Mouse (Mus musculus): ENCODE measurements around the gene Farsb.

The Farsb gene

GRCm38 (mm10) chr1:78484361-78484760 is 4.3 kb downstream of the Farsb start:
- peak; percentile 12 for DNase-seq (ENCODE audit: inconsistent ontology term)

DNA sequence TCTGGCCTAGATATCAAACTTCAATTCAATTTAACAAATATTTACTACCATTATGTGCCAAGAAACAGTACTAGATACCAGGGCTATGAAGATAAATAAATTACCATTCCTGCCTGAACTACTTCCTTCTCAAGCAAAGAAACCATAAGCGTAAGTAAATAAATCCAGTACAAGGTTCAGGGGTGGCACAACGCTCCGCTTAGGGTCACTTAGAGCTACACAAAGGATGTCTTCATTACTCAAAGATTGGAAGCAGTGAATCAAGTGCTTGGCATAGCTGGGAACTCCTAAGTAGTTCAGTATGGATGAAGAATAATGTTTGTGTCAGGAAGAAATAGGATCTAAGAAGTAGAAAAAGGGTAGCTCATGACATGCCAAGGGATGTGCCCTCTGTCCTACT is 5.3 kb downstream of the Farsb start:
- DNase-seq (ENCODE audit: inconsistent ontology term): no peak

GRCm38 (mm10) chr1:78472441-78472840 is 16.3 kb downstream of the Farsb start:
- DNase-seq (ENCODE audit: inconsistent ontology term): no peak

DNA sequence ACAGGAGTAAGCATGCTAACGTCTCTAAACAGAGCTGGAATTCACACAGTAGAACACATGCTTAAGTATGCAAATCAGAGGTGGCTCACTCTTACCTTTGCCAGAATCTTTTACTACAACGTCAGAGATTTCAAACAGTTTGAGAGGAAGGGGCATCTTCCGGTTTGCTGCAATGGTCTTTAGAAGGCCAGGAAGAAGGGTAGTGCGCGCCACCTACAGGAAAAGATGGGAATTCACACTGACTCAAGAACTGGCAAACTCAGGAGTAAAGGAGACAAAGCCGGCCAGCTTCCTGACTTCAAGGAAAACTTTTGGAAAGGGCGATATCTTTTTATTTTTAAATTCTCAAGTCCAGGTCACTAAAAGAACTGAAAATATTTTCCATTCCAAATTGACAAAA is 34.0 kb downstream of the Farsb start:
- peak; percentile 39 for DNase-seq (ENCODE audit: inconsistent ontology term)

- no peak for DNase-seq (ENCODE audit: inconsistent ontology term)
These were observed 34.8 kb downstream of the Farsb start for GRCm38 (mm10) chr1:78453886-78454285.

DNA sequence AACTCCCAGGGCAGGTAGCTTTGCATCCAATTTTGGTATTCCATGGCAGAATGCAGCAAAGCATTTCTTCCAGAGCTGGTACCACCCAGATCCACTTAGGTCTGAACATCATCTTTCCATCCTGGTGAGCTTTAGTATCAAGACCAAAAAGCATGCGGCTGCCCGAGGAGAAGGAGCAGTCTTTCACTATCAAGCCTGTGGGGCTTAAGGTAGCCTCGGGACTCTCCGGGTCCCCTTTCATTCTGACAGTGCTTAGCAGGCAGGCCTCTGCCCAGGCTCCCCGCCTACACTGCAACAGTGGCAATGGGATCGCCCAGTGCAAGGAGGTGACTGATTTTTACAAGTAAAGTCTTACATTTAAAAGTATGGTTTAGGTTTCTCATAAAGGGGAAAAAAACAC is 36.2 kb downstream of the Farsb start:
- DNase-seq (ENCODE audit: inconsistent ontology term): no peak

DNA sequence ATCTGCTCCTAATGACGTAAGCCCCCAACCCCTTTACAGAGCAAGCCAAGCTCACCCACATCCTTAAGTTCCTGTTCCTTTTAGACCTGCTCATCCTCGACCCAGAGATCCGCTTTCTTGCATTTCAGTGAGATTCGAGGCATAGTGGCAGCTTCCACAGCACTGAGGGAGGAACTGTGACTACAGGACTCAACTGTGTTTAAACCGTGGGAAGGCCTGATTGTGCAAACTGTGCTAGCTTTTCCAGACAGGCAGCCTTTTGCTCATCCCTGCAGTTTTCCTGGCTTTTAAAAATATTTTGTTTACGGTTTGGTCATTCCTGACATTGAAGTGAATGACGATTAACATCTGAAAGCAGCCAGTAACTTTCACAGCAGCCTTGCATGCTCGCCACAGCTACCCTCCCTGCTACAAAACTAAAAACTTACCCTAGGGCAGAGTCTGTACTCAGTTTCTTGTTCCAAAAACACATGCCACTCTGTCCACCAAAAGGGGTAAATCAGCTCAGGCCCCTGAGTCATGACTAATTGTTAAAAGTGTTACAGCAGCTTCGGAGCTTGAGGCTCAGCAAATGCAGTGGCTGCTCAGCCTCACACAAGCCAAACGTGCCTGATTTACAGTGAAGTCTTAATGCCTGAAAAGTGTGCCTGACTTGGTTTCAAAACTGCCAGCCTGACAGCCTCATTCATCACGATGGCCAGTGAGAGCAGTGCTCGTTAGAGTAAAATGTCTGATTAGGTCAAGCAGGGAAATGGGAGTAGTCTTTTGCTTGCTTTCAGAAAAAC is 37.4 kb downstream of the Farsb start:
- peak; percentile 61 for DNase-seq (ENCODE audit: inconsistent ontology term)

GRCm38 (mm10) chr1:78448091-78448490 is 40.6 kb downstream of the Farsb start:
- DNase-seq (ENCODE audit: inconsistent ontology term): peak; percentile 88

- no peak for DNase-seq (ENCODE audit: inconsistent ontology term)
These were observed 42.0 kb downstream of the Farsb start for GRCm38 (mm10) chr1:78446742-78447141.

DNA sequence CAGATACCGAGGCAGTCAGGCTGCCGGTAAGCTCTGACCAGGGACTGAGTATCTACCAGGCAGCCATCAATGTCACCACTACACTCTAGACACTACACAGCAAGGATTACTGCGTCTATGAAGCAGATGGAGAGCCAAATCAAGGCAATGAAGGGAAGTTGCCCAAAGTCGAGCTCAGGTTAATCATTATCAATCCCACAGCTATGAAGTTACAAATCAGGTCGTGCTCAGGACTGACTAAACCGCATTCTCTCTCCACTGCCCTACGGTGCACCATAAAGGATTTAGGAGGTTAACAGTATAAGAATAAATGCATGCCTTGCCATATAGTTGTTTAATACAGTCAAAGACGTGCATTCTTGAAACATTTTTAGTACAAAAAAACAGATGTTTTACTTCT is 42.5 kb downstream of the Farsb start:
- DNase-seq (ENCODE audit: inconsistent ontology term): no peak

DNA sequence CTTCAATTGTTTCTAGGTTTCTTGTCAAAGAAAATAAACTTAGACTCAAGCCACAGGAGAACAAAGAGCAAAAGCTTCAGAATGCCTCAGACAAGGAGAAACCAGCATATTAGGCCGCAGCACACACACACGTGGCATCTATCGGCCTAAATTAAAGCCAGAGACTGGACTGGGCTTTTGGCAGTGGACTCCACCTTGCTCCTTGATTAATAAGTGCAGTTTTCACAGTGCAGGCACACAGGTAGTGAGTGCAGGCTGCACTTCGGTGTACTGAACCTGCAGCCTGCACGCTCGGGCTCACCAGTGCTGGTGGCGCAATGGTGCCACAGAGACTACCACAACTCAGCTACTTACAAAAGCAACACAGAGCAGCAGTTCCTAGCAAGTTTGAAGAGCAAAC is 45.6 kb downstream of the Farsb start:
- no peak for DNase-seq (ENCODE audit: inconsistent ontology term)

DNA sequence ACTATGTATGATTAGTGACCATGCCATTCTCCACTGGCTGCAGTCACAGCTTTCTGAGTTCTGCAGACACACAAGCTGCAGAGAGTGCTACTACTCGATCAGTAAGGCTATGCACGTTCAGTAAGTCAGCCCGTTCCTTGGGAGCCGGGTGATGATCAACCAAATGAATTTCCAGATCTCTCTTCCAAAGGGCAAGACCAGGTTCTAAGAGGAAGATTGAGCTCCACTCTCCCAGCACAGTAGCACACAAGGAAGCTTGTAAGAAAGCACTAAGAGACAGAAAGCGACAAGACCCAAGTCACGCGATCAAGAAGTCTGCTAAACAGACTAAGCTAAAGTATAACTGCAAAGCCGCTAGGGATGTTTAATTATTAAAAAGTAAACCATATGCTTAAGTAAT is 48.0 kb downstream of the Farsb start:
- no peak for DNase-seq (ENCODE audit: inconsistent ontology term)

GRCm38 (mm10) chr1:78437150-78437549 is 51.5 kb downstream of the Farsb start:
- no peak for DNase-seq (ENCODE audit: inconsistent ontology term)

GRCm38 (mm10) chr1:78436445-78436844 is 52.3 kb downstream of the Farsb start:
- no peak for DNase-seq (ENCODE audit: inconsistent ontology term)

GRCm38 (mm10) chr1:78435967-78436366 is 52.7 kb downstream of the Farsb start:
- DNase-seq (ENCODE audit: inconsistent ontology term): no peak

GRCm38 (mm10) chr1:78433472-78433871 is 55.2 kb downstream of the Farsb start:
- DNase-seq (ENCODE audit: inconsistent ontology term): no peak

DNA sequence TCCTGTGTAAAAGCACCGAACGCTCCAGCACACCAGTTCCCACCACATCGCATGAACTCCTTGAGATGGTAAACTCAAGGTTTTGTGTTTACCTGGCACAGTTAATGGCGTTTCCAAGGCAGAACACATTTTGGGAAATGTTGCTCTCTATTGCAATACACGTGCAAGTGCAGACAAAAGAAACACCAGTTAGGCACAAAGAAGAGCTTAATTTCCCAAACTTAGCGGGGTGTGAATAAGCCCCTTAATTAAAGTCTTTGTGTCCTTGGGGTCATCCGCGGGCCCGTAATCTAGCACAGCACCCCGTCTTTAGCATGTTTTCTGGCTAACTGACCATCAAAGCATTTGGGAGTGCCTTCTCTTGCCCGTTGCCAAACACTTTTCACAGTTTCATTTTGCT is 59.8 kb downstream of the Farsb start:
- peak; percentile 45 for DNase-seq (ENCODE audit: inconsistent ontology term)

DNA sequence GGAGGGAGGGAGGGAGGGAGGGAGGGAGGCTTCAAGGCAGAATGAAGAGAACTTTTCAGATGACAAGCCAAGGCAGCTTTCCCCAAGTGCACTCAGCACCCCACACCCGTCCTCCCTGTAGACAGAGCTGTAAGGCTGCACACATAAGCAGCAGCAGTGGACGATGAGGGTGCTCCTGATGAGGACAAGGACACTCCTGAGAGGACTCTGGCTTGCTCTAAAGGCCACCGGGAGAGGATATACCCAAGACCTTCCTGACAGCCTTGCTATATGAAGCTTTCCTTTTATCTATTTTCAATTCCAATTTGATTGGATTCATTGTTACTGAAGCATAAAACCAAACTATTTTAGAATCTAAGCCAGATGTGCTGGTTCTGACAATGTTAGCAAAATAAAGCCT is 61.9 kb downstream of the Farsb start:
- no peak for DNase-seq (ENCODE audit: inconsistent ontology term)

DNA sequence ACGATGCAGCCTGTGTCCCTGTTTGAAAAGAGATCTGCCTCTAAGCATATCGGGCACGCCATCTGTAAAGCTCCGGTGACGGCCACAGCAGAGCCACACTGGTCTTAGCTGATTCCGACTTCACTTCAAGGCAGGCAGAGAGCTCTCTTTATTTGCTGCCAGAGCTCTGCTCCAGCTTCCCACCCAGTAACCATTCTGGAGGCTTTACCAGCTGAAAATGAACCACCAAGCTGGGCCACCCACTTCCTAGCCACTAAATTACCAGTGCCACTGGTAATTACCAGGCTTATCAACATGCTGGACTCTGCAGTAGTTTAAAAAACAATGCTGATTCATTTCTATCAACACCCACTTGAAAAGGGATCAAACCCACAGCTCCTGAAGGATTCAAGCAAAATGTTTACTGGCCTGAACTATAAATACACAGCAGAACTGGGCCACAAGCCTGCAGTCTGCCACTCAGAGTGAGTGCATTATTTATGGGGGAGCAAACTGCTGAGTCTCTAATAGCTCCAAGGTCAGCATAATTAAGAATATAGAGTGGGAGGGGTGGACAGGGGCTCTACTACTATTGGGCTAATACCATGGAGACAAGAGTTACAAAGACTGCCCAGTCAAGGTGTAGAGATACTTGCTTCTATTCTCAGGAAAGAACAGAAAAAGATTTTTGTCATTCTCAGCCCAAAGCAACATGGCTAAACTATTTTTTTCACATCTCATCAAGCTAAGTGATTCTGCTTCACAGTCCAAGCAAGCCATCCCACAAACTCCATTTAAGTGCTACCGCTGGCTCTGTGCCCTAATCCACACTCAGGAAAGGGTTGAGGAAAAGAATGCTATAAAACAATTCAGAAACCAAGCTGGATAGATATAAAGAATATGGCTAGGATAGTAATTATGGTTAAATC is 62.6 kb downstream of the Farsb start:
- DNase-seq (ENCODE audit: inconsistent ontology term): peak; percentile 54

- DNase-seq (ENCODE audit: inconsistent ontology term): no peak
These were observed 63.4 kb downstream of the Farsb start for GRCm38 (mm10) chr1:78425309-78425708.

- no peak for DNase-seq (ENCODE audit: inconsistent ontology term)
These were observed 63.8 kb downstream of the Farsb start for GRCm38 (mm10) chr1:78424848-78425247.

GRCm38 (mm10) chr1:78422576-78422975 is 66.1 kb downstream of the Farsb start:
- no peak for DNase-seq (ENCODE audit: inconsistent ontology term)

DNA sequence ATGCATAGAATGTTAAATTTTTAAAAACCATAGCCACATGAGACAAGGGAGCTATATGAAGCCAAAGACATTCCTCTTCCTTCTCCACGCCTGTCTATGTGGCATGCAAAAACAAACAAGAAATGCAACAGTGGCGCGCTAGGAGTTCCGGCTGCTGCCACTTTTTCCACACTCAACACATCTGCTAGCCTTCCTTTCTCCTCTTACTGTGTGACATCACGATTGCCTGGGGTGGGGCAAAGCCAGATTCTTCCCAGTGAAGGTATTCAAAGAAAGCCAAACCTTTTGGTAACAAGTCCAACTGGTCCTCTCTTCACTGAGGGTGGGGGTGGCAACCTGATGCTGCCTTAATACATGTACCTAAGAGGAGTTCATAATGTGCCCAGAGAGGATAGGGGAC is 66.9 kb downstream of the Farsb start:
- no peak for DNase-seq (ENCODE audit: inconsistent ontology term)

Data from Muller cell, postnatal 12 days (primary cell).